In genomic region chr9:120098682-120099081, GRCm38 (mm10) we compare ENCODE assay signal across 9 mouse cellular contexts. TPM values are rescaled to one million over a fixed set of nuclear protein-coding genes. Genes with fewer than 3 reads are reported as not detected.
DNase-seq lines count a peak whose midpoint lies in the region; ATAC-seq lines count a peak whose summit lies in the region.
"Had no signal": no experiment of that assay in that cellular context is flagged by ENCODE, and none has a peak within 500 bp of the region (broad histone marks: within the 10 kb centered on the region; RNA-seq: fewer than 3 reads in every experiment).

No protein-coding gene starts in this region.

- H3K4me3 ChIP-seq in midbrain, embryonic 10.5 days: no peak overlapping the region
- no peak overlapping the region for H3K4me3 ChIP-seq in midbrain, embryonic 16.5 days (ENCODE audit: low read depth, low read length)
- H3K4me3 ChIP-seq in heart, embryonic 13.5 days: no peak overlapping the region
- H3K4me3 ChIP-seq: erythroblast, embryonic 14.5 days had no signal

- no peak overlapping the region for H3K9ac ChIP-seq in midbrain, embryonic 16.5 days (ENCODE audit: low read depth, low read length)
- H3K9ac ChIP-seq in heart, embryonic 13.5 days: no peak overlapping the region; the same call in 1 of the 2 replicates

- WGBS in midbrain, embryonic 10.5 days: 22% methylated on average over 7 of the region's 7 CpGs
- WGBS in midbrain, embryonic 16.5 days: 25% methylated on average over 7 of the region's 7 CpGs
- 20% methylated on average over 7 of the region's 7 CpGs for WGBS in heart, embryonic 13.5 days

- no peaks in the 10 kb centered on the region for H3K36me3 ChIP-seq in midbrain, embryonic 10.5 days
- no peaks in the 10 kb centered on the region for H3K36me3 ChIP-seq in midbrain, embryonic 16.5 days (ENCODE audit: control insufficient read depth, insufficient read depth, low read length)
- H3K36me3 ChIP-seq in heart, embryonic 13.5 days: no peaks in the 10 kb centered on the region

- no peaks in the 10 kb centered on the region for H3K4me1 ChIP-seq in midbrain, embryonic 10.5 days
- H3K4me1 ChIP-seq in midbrain, embryonic 16.5 days (ENCODE audit: control insufficient read depth, insufficient read depth, low read length): no peaks in the 10 kb centered on the region
- H3K4me1 ChIP-seq in heart, embryonic 13.5 days: 0 out of 2 replicates have a peak, but pooled peaks cover 3% of the 10 kb centered on the region

- H3K27ac ChIP-seq in midbrain, embryonic 10.5 days (replicated peaks): no peak overlapping the region
- H3K27ac ChIP-seq in midbrain, embryonic 16.5 days (ENCODE audit: low read length): no peak overlapping the region
- no peak overlapping the region for H3K27ac ChIP-seq in heart, embryonic 13.5 days (replicated peaks)

- H3K9me3 ChIP-seq in midbrain, embryonic 10.5 days (replicated peaks): peaks cover 10% of the 10 kb centered on the region
- no peaks in the 10 kb centered on the region for H3K9me3 ChIP-seq in midbrain, embryonic 16.5 days (replicated peaks; ENCODE audit: control insufficient read depth, low read length, poor library complexity, severe bottlenecking)
- H3K9me3 ChIP-seq in heart, embryonic 13.5 days: peaks cover 12% of the 10 kb centered on the region

- H3K27me3 ChIP-seq in midbrain, embryonic 10.5 days (ENCODE audit: low read depth, poor library complexity, severe bottlenecking): no peaks in the 10 kb centered on the region
- H3K27me3 ChIP-seq in midbrain, embryonic 16.5 days (ENCODE audit: control insufficient read depth, insufficient read depth, low read depth, low read length): no peaks in the 10 kb centered on the region
- no peaks in the 10 kb centered on the region for H3K27me3 ChIP-seq in heart, embryonic 13.5 days (replicated peaks)

- no peak for ATAC-seq in midbrain, embryonic 16.5 days
- no peak for ATAC-seq in heart, embryonic 13.5 days (ENCODE audit: extremely low read depth, insufficient number of reproducible peaks, low FRiP score, low TSS enrichment)
- peak; percentile 96 for ATAC-seq in megakaryocyte progenitor cell, adult 5-6 weeks (replicated peaks; ENCODE audit: poor library complexity)

- peak; percentile 55 for DNase-seq in midbrain, embryonic 10.5 days (ENCODE audit: low spot score)
- DNase-seq in WW6 (ENCODE audit: low read depth, low spot score): peak; percentile 57
- DNase-seq in embryo, embryonic 10.5 days (ENCODE audit: low spot score): peak; percentile 84
- peak; percentile 62 to 72 for DNase-seq in layer of hippocampus, postnatal 14 days (ENCODE audit: low spot score in 2 of 2)
- peak; percentile 54 for DNase-seq in testis, postnatal 14 days (ENCODE audit: low spot score)

- no peak overlapping the region for H3K4me2 ChIP-seq in midbrain, embryonic 16.5 days (ENCODE audit: low read length)
- 0 out of 2 replicates have a peak overlapping the region, but pooled peaks have one; percentile 24 for H3K4me2 ChIP-seq in heart, embryonic 13.5 days

RNA-seq across cellular contexts. Expression of gene Ccr8, which starts 6.8 kb away (rescaled TPM):
- not detected in 2 replicates for polyA plus RNA-seq in midbrain, embryonic 10.5 days (2016; fragmentation: Nextera tagmentation; extraction: Ambion mirVana)
- not detected in 2 replicates for polyA plus RNA-seq in midbrain, embryonic 16.5 days (2015; fragmentation: Nextera tagmentation; extraction: Ambion mirVana)
- 0.13 TPM in 1 of 2 replicates, not detected in the other for polyA plus RNA-seq in heart, embryonic 13.5 days (2015; fragmentation: Nextera tagmentation; extraction: Ambion mirVana)
- not detected for total RNA-seq in layer of hippocampus, postnatal 14 days (2021)
- not detected in 2 replicates for total RNA-seq in megakaryocyte progenitor cell, adult 5-6 weeks (2015)
- not detected in 2 replicates for total RNA-seq in megakaryocyte progenitor cell, adult 5-6 weeks (2017)
- polyA plus RNA-seq: erythroblast, embryonic 14.5 days had no signal

RNA-seq across cellular contexts. Expression of gene Slc25a38, which starts 11.5 kb away (rescaled TPM):
- polyA plus RNA-seq in midbrain, embryonic 10.5 days (2016; fragmentation: Nextera tagmentation; extraction: Ambion mirVana): 40.4 and 42.1 TPM in 2 replicates
- polyA plus RNA-seq in midbrain, embryonic 16.5 days (2015; fragmentation: Nextera tagmentation; extraction: Ambion mirVana): 38.0 and 43.6 TPM in 2 replicates
- polyA plus RNA-seq in heart, embryonic 13.5 days (2015; fragmentation: Nextera tagmentation; extraction: Ambion mirVana): 18.7 and 26.2 TPM in 2 replicates
- total RNA-seq in layer of hippocampus, postnatal 14 days (2021): 10 to 100 TPM; 25.6 to 25.7 TPM
- 15.8 and 17.1 TPM in 2 replicates for total RNA-seq in megakaryocyte progenitor cell, adult 5-6 weeks (2015)
- 16.9 and 19.7 TPM in 2 replicates for total RNA-seq in megakaryocyte progenitor cell, adult 5-6 weeks (2017)

RNA-seq across cellular contexts. Expression of gene Rpsa, which starts 28.8 kb away (rescaled TPM):
- 1,349 and 1,575 TPM in 2 replicates for polyA plus RNA-seq in midbrain, embryonic 10.5 days (2016; fragmentation: Nextera tagmentation; extraction: Ambion mirVana)
- 846 and 879 TPM in 2 replicates for polyA plus RNA-seq in midbrain, embryonic 16.5 days (2015; fragmentation: Nextera tagmentation; extraction: Ambion mirVana)
- 944 and 956 TPM in 2 replicates for polyA plus RNA-seq in heart, embryonic 13.5 days (2015; fragmentation: Nextera tagmentation; extraction: Ambion mirVana)
- total RNA-seq in layer of hippocampus, postnatal 14 days (2021): 100 to 1,000 TPM; 534 to 557 TPM
- 3,721 and 3,879 TPM in 2 replicates for total RNA-seq in megakaryocyte progenitor cell, adult 5-6 weeks (2015)
- total RNA-seq in megakaryocyte progenitor cell, adult 5-6 weeks (2017): 5,290 and 6,669 TPM in 2 replicates

RNA-seq across cellular contexts. Expression of gene Cx3cr1, which starts 29.0 kb away (rescaled TPM):
- 5.9 and 6.7 TPM in 2 replicates for polyA plus RNA-seq in midbrain, embryonic 10.5 days (2016; fragmentation: Nextera tagmentation; extraction: Ambion mirVana)
- polyA plus RNA-seq in midbrain, embryonic 16.5 days (2015; fragmentation: Nextera tagmentation; extraction: Ambion mirVana): 7.6 and 8.0 TPM in 2 replicates
- 7.2 and 9.3 TPM in 2 replicates for polyA plus RNA-seq in heart, embryonic 13.5 days (2015; fragmentation: Nextera tagmentation; extraction: Ambion mirVana)
- total RNA-seq in layer of hippocampus, postnatal 14 days (2021): 10 to 100 TPM; 34.7 to 36.0 TPM
- total RNA-seq in megakaryocyte progenitor cell, adult 5-6 weeks (2015): 10.6 and 11.9 TPM in 2 replicates
- 10.8 and 13.9 TPM in 2 replicates for total RNA-seq in megakaryocyte progenitor cell, adult 5-6 weeks (2017)

RNA-seq across cellular contexts. Expression of gene Mobp, which starts 50.8 kb away (rescaled TPM):
- polyA plus RNA-seq in midbrain, embryonic 10.5 days (2016; fragmentation: Nextera tagmentation; extraction: Ambion mirVana): 0.22 and 0.73 TPM in 2 replicates
- 0.10 TPM in 1 of 2 replicates, not detected in the other for polyA plus RNA-seq in midbrain, embryonic 16.5 days (2015; fragmentation: Nextera tagmentation; extraction: Ambion mirVana)
- not detected in 2 replicates for polyA plus RNA-seq in heart, embryonic 13.5 days (2015; fragmentation: Nextera tagmentation; extraction: Ambion mirVana)
- 100 to 1,000 TPM; 369 to 380 TPM for total RNA-seq in layer of hippocampus, postnatal 14 days (2021)
- total RNA-seq in megakaryocyte progenitor cell, adult 5-6 weeks (2015): not detected in 2 replicates
- total RNA-seq in megakaryocyte progenitor cell, adult 5-6 weeks (2017): not detected in 2 replicates
- polyA plus RNA-seq: erythroblast, embryonic 14.5 days had no signal
